Mouse (Mus musculus) cerebellum, postnatal 36 days (tissue): Measurements from ENCODE around the gene Tmprss9.

Experiments used
- DNase-seq, 2 experiments: peaks; one replicate each; pipeline ENCODE4 v3.0.0; 2021 to 2022; ENCODE audit warnings: mixed read lengths in 2 of 2

Gene Tmprss9

GRCm38 (mm10) chr10:80843087-80843930 lies 28.3 kb upstream of the Tmprss9 start:
- DNase-seq: no peak

GRCm38 (mm10) chr10:80843931-80844547 lies 27.6 kb upstream of the Tmprss9 start, which contains the start of gene Lingo3:
Lingo3 (minus strand) TSS chr10:80844039.
- DNase-seq: peak; percentile 78 to 82

- peak in 1 of 2 experiments; percentile 44 for DNase-seq
These were observed 26.5 kb upstream of the Tmprss9 start for GRCm38 (mm10) chr10:80845055-80845693.

GRCm38 (mm10) chr10:80845732-80846131 lies 25.9 kb upstream of the Tmprss9 start:
- no peak for DNase-seq

GRCm38 (mm10) chr10:80848571-80848970 lies 23.1 kb upstream of the Tmprss9 start:
- no peak for DNase-seq

- peak; percentile 98 for DNase-seq
These were observed 16.5 kb upstream of the Tmprss9 start, which contains the start of the genes Lsm7 and Sppl2b for GRCm38 (mm10) chr10:80854913-80855748. Lsm7 (minus strand) TSS chr10:80855209. Sppl2b (plus strand) TSS chr10:80855275.

- peak; percentile 62 to 69 for DNase-seq
These were observed 15.9 kb upstream of the Tmprss9 start for GRCm38 (mm10) chr10:80855749-80856073.

GRCm38 (mm10) chr10:80856267-80856666 lies 15.4 kb upstream of the Tmprss9 start:
- DNase-seq: no peak

- no peak for DNase-seq
These were observed 14.7 kb upstream of the Tmprss9 start for GRCm38 (mm10) chr10:80856908-80857307.

- no peak for DNase-seq
These were observed 14.3 kb upstream of the Tmprss9 start for GRCm38 (mm10) chr10:80857386-80857785.

- no peak for DNase-seq
These were observed 13.8 kb upstream of the Tmprss9 start for GRCm38 (mm10) chr10:80857848-80858247.

GRCm38 (mm10) chr10:80858350-80858935 lies 13.2 kb upstream of the Tmprss9 start:
- DNase-seq: no peak

- no peak for DNase-seq
These were observed 9.3 kb upstream of the Tmprss9 start for GRCm38 (mm10) chr10:80862305-80862704.

GRCm38 (mm10) chr10:80864446-80864845 lies 7.2 kb upstream of the Tmprss9 start:
- DNase-seq: peak; percentile 75 to 80

- no peak for DNase-seq
These were observed 655 bp upstream of the Tmprss9 start for GRCm38 (mm10) chr10:80870993-80871392.

- no peak for DNase-seq
These were observed 2.4 kb downstream of the Tmprss9 start for GRCm38 (mm10) chr10:80874035-80874434.

GRCm38 (mm10) chr10:80876028-80876427 lies 4.4 kb downstream of the Tmprss9 start:
- peak; percentile 74 to 80 for DNase-seq

- no peak for DNase-seq
These were observed 4.9 kb downstream of the Tmprss9 start for GRCm38 (mm10) chr10:80876594-80876993.

- peak; percentile 73 to 76 for DNase-seq
These were observed 8.5 kb downstream of the Tmprss9 start for GRCm38 (mm10) chr10:80880131-80880641.

GRCm38 (mm10) chr10:80880901-80881300 lies 9.3 kb downstream of the Tmprss9 start:
- DNase-seq: no peak

- DNase-seq: peak; percentile 78 to 81
These were observed 9.7 kb downstream of the Tmprss9 start for GRCm38 (mm10) chr10:80881301-80881700.

- DNase-seq: peak; percentile 76 to 85
These were observed 15.5 kb downstream of the Tmprss9 start for GRCm38 (mm10) chr10:80887181-80887580.
